Mouse (Mus musculus) heart, adult 2 months (tissue): ENCODE data around the gene Exog. TPM values are rescaled to one million over a fixed set of nuclear protein-coding genes. Genes with fewer than 3 reads are reported as not detected.

ENCODE experiments used
- DNase-seq, 2 experiments: peaks; one replicate each; pipeline ENCODE4 v3.0.0; 2021
- H3K27ac ChIP-seq: fragments of 200-600 bp; 2 replicates; pipeline ENCODE4 v1.8.1; 2022
- H3K27me3 ChIP-seq: fragments of 200-500 bp; 2 replicates; pipeline ENCODE4 v1.6.1; 2012; ENCODE audit warnings: mild to moderate bottlenecking, low read length, inconsistent platforms, mixed read lengths; ENCODE audit not compliant: control insufficient read depth, insufficient read depth
- H3K36me3 ChIP-seq: fragments of 200-500 bp; 2 replicates; pipeline ENCODE4 v1.6.1; 2012; ENCODE audit warnings: low read length, inconsistent platforms; ENCODE audit not compliant: control insufficient read depth, insufficient read depth
- H3K4me1 ChIP-seq: fragments of 200-500 bp; 2 replicates; pipeline ENCODE4 v1.6.1; 2011; ENCODE audit warnings: low read length; ENCODE audit not compliant: control insufficient read depth, insufficient read depth
- H3K4me3 ChIP-seq: fragments of 200-600 bp; 2 replicates; pipeline ENCODE4 v1.8.1; 2022
- H3K79me2 ChIP-seq: fragments of 200-500 bp; replicated peaks from 2 replicates; pipeline ENCODE4 v1.6.1; 2012; ENCODE audit warnings: mild to moderate bottlenecking, inconsistent platforms, low read length, moderate library complexity, mixed read lengths; ENCODE audit not compliant: control insufficient read depth, insufficient read depth
- H3K9ac ChIP-seq: fragments of 200-500 bp; 2 replicates; pipeline ENCODE4 v1.6.1; 2012; ENCODE audit warnings: low read depth, mild to moderate bottlenecking, control low read depth, inconsistent platforms, low read length, mixed read lengths
- CTCF ChIP-seq: fragments of 200-600 bp; IDR thresholded peaks from 2 replicates; pipeline ENCODE4 v1.8.1; 2022; ENCODE audit warnings: antibody characterized with exemption, mild to moderate bottlenecking, moderate library complexity
- EP300 ChIP-seq: fragments of 200-500 bp; IDR thresholded peaks from 2 replicates; pipeline ENCODE4 v1.6.1; 2011; ENCODE audit warnings: low read depth, low read length, control low read depth; ENCODE audit not compliant: insufficient read depth
- POLR2A ChIP-seq: fragments of 200-500 bp; IDR thresholded peaks from 2 replicates; pipeline ENCODE4 v1.6.1; 2011; ENCODE audit warnings: mild to moderate bottlenecking, low read depth, low read length, control low read depth; ENCODE audit not compliant: insufficient read depth
- WGBS: fragments of 180-500 bp; shearing (Covaris S2); methylation state at CpG from one replicate; pipeline ENCODE4 v1.1.7; 2018; 5-methylcytosine and 5-hydroxymethylcytosine counted together
- intact Hi-C: fragments of 180-260 bp; cut with DNase I; formaldehyde crosslinking; loops from one replicate; pipeline ENCODE4 v1.15.1; 2025
- polyA plus RNA-seq: library from polyadenylated mRNA; depleted of rRNA; stranded (reverse); fragments of >200 nt; gene quantifications from 2 replicates; pipeline ENCODE4 v1.2.3, GENCODE M21; 2012
- total RNA-seq, 2 experiments: library from RNA; stranded (reverse); gene quantifications; 2 replicates each; pipeline ENCODE4 v1.2.3; 2021

The Exog gene
- total and polyA plus RNA-seq, 3 experiments, result 1.7 to 3.1 (median 2.0) TPM

GRCm38 (mm10) chr9:119404090-119404489 is 40.7 kb upstream of the Exog start:
- DNase-seq, result no peak
- H3K4me3 ChIP-seq, result no peak overlapping the region
- TF ChIP-seq EP300, result no peak
- no peaks in the 10 kb centered on the region for H3K27me3 ChIP-seq
- no peak overlapping the region for H3K27ac ChIP-seq
- H3K4me1 ChIP-seq, result peaks cover 13% of the 10 kb centered on the region
- H3K79me2 ChIP-seq, result peaks cover 2% of the 10 kb centered on the region; the same call in 1 of the 2 replicates
- WGBS, result 91% methylated on average over 5 of the region's 5 CpGs
- intact Hi-C loops, result loop anchor here (5.0 kb wide), 1 partner anchor 62 kb away; the partner anchor contains the start of gene Myd88
- H3K36me3 ChIP-seq, result no peaks in the 10 kb centered on the region
- H3K9ac ChIP-seq, result no peak overlapping the region

GRCm38 (mm10) chr9:119407884-119408283 is 36.9 kb upstream of the Exog start:
- Histone ChIP-seq H3K9ac (no peak overlapping the region), H3K4me1 (peaks cover 15% of the 10 kb centered on the region), H3K79me2 (peaks cover 2% of the 10 kb centered on the region; the same call in 1 of the 2 replicates), H3K27ac (no peak overlapping the region; the same call in 1 of the 2 replicates), H3K36me3 (no peaks in the 10 kb centered on the region), H3K27me3 (no peaks in the 10 kb centered on the region), H3K4me3 (no peak overlapping the region)
- intact Hi-C loops, result no loop called here
- TF ChIP-seq CTCF (no peak), EP300 (no peak), POLR2A (no peak)
- no peak for DNase-seq
- WGBS, result 64% methylated on average over 15 of the region's 15 CpGs

- Histone ChIP-seq H3K79me2 (peaks cover 2% of the 10 kb centered on the region; the same call in 1 of the 2 replicates), H3K4me3 (no peak overlapping the region), H3K4me1 (peaks cover 13% of the 10 kb centered on the region), H3K36me3 (no peaks in the 10 kb centered on the region), H3K9ac (no peak overlapping the region), H3K27me3 (no peaks in the 10 kb centered on the region), H3K27ac (peak overlapping the region; percentile 42)
- no peak for TF ChIP-seq POLR2A
- TF ChIP-seq CTCF, result no peak
- TF ChIP-seq EP300, result no peak
- WGBS, result 30% methylated on average over 11 of the region's 11 CpGs
- intact Hi-C loops, result no loop called here
- peak in 1 of 2 experiments; percentile 27 for DNase-seq
These were observed 35.7 kb upstream of the Exog start for GRCm38 (mm10) chr9:119408898-119409664.

- peaks cover 2% of the 10 kb centered on the region; the same call in 1 of the 2 replicates for H3K79me2 ChIP-seq
- no peaks in the 10 kb centered on the region for H3K27me3 ChIP-seq
- H3K4me3 ChIP-seq, result no peak overlapping the region
- no peak overlapping the region for H3K9ac ChIP-seq
- WGBS, result 80% methylated on average over 5 of the region's 5 CpGs
- H3K36me3 ChIP-seq, result no peaks in the 10 kb centered on the region
- peaks cover 13% of the 10 kb centered on the region for H3K4me1 ChIP-seq
- H3K27ac ChIP-seq, result no peak overlapping the region
- intact Hi-C loops, result no loop called here
- TF ChIP-seq CTCF, result no peak
- TF ChIP-seq EP300, result no peak
- no peak for TF ChIP-seq POLR2A
- DNase-seq, result no peak
These were observed 34.9 kb upstream of the Exog start for GRCm38 (mm10) chr9:119409864-119410263.

- intact Hi-C loops, result no loop called here
- Histone ChIP-seq H3K9ac (no peak overlapping the region), H3K4me1 (peaks cover 1% of the 10 kb centered on the region; the same call in 1 of the 2 replicates), H3K79me2 (no peaks in the 10 kb centered on the region), H3K36me3 (no peaks in the 10 kb centered on the region), H3K4me3 (no peak overlapping the region), H3K27ac (no peak overlapping the region), H3K27me3 (no peaks in the 10 kb centered on the region)
- TF ChIP-seq CTCF, result no peak
- TF ChIP-seq EP300, result no peak
- TF ChIP-seq POLR2A, result no peak
- DNase-seq, result no peak
- 71% methylated on average over 18 of the region's 18 CpGs for WGBS
These were observed 26.7 kb upstream of the Exog start for GRCm38 (mm10) chr9:119418025-119418424.

GRCm38 (mm10) chr9:119419852-119420438 is 24.8 kb upstream of the Exog start:
- Histone ChIP-seq H3K79me2 (no peaks in the 10 kb centered on the region), H3K4me3 (no peak overlapping the region), H3K36me3 (no peaks in the 10 kb centered on the region), H3K27me3 (no peaks in the 10 kb centered on the region), H3K27ac (no peak overlapping the region), H3K9ac (no peak overlapping the region), H3K4me1 (peaks cover 5% of the 10 kb centered on the region)
- TF ChIP-seq POLR2A (no peak), EP300 (no peak), CTCF (no peak)
- DNase-seq, result no peak
- WGBS, result 90% methylated on average over 12 of the region's 12 CpGs
- intact Hi-C loops, result no loop called here
